Mouse (Mus musculus): ENCODE results near the gene Grin1.

Grin1 gene

GRCm38 (mm10) chr2:25318119-25318966 is 644 bp downstream of the Grin1 start:
- no peak for DNase-seq (ENCODE audit: low spot score)

- no peak for DNase-seq (ENCODE audit: low spot score)
Measured at GRCm38 (mm10) chr2:25311491-25311891, 7.5 kb downstream of the Grin1 start.

- DNase-seq (ENCODE audit: low spot score) = no peak
Measured at GRCm38 (mm10) chr2:25310969-25311368, 8.0 kb downstream of the Grin1 start.

GRCm38 (mm10) chr2:25310180-25310579 is 8.8 kb downstream of the Grin1 start:
- DNase-seq (ENCODE audit: low spot score) = no peak

- DNase-seq (ENCODE audit: low spot score) = no peak
Measured at GRCm38 (mm10) chr2:25305587-25306359, 13.2 kb downstream of the Grin1 start.

- DNase-seq (ENCODE audit: low spot score) = no peak
Measured at GRCm38 (mm10) chr2:25304657-25305541, 14.1 kb downstream of the Grin1 start.

- no peak for DNase-seq (ENCODE audit: low spot score)
Measured at GRCm38 (mm10) chr2:25303931-25304656, 14.9 kb downstream of the Grin1 start.

GRCm38 (mm10) chr2:25303452-25303851 is 15.5 kb downstream of the Grin1 start:
- DNase-seq (ENCODE audit: low spot score) = no peak

- no peak for DNase-seq (ENCODE audit: low spot score)
Measured at GRCm38 (mm10) chr2:25298046-25298445, 20.9 kb downstream of the Grin1 start.

GRCm38 (mm10) chr2:25297093-25297492 is 21.9 kb downstream of the Grin1 start:
- no peak for DNase-seq (ENCODE audit: low spot score)

- DNase-seq (ENCODE audit: low spot score) = no peak
Measured at GRCm38 (mm10) chr2:25293706-25294105, 25.3 kb downstream of the Grin1 start.

GRCm38 (mm10) chr2:25292856-25293255 is 26.1 kb downstream of the Grin1 start:
- peak; percentile 66 for DNase-seq (ENCODE audit: low spot score)

- DNase-seq (ENCODE audit: low spot score) = no peak
Measured at GRCm38 (mm10) chr2:25292054-25292544, 26.9 kb downstream of the Grin1 start.

- no peak for DNase-seq (ENCODE audit: low spot score)
Measured at GRCm38 (mm10) chr2:25291184-25292053, 27.6 kb downstream of the Grin1 start.

GRCm38 (mm10) chr2:25290816-25291130 is 28.2 kb downstream of the Grin1 start:
- DNase-seq (ENCODE audit: low spot score) = no peak

- no peak for DNase-seq (ENCODE audit: low spot score)
Measured at GRCm38 (mm10) chr2:25290101-25290815, 28.7 kb downstream of the Grin1 start.

GRCm38 (mm10) chr2:25289651-25290050 is 29.3 kb downstream of the Grin1 start, which contains the start of gene Lrrc26:
Gene Lrrc26 (plus strand): TSS chr2:25289915.
- DNase-seq (ENCODE audit: low spot score) = no peak

- no peak for DNase-seq (ENCODE audit: low spot score)
Measured at GRCm38 (mm10) chr2:25288734-25289345, 30.1 kb downstream of the Grin1 start.

- no peak for DNase-seq (ENCODE audit: low spot score)
Measured at GRCm38 (mm10) chr2:25287927-25288649, 30.9 kb downstream of the Grin1 start, which contains the start of gene Tmem210. Gene Tmem210 (plus strand): TSS chr2:25288145.
